ENCODE assay signal across 8 mouse cellular contexts in the genomic region with DNA sequence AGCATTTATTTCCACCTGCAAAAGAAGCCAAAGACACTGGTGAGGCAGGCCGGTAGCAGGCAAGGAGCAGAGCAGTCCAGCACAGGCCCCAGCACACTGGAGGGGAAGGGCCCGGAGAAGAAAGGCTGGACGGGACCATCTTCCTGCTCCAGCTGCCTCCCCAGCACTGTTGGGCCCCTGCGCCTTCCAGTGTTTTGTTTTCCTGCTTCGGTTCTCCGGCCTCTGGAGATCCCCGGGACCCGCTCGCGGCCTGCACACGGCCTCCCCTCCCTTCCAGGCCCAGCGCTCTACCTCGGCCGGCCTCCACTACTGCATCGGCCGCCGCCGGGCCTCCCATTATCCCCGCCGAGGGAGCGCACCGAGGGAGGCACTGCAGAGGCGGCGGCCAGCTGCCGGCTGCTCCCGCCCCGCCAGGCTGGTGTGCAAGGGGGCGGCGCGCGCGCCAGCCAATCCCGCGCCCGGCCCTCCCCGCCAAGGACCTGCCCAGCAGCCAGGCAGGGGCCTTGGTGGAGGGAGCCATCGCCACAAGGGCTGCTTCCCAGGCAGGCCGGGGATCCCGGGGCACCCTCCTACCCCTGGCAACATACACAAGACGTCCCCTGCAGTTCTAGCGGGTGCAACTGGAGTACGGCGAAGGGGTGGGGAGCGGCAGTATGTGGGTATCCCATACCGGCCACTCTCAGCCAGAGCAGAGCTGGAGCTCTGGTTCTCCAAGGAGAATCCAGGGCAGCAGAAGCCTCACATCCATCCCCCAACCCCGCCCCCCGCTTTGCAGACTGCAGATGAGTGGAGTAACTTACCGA. TPM values are rescaled to one million over a fixed set of nuclear protein-coding genes. Genes with fewer than 3 reads are reported as not detected.
DNase-seq lines count a peak whose midpoint lies in the region; ATAC-seq lines count a peak whose summit lies in the region.

No protein-coding gene starts in this region.

- peak overlapping the region; percentile 69 for H3K4me3 ChIP-seq in forebrain, embryonic 11.5 days (ENCODE audit: low read depth, low read length)
- peak overlapping the region; percentile 73 for H3K4me3 ChIP-seq in heart, embryonic 15.5 days
- H3K4me3 ChIP-seq in liver, embryonic 13.5 days (replicated peaks), result peak overlapping the region; percentile 78

- peaks cover 39% of the 10 kb centered on the region for H3K4me1 ChIP-seq in forebrain, embryonic 11.5 days (replicated peaks; ENCODE audit: control insufficient read depth, insufficient read depth, low read length)
- peaks cover 87% of the 10 kb centered on the region for H3K4me1 ChIP-seq in heart, embryonic 15.5 days (replicated peaks)
- H3K4me1 ChIP-seq in liver, embryonic 13.5 days (replicated peaks), result peaks cover 92% of the 10 kb centered on the region

- H3K27ac ChIP-seq in forebrain, embryonic 11.5 days (ENCODE audit: low read depth, low read length), result peak overlapping the region; percentile 96
- H3K27ac ChIP-seq in heart, embryonic 15.5 days, result peak overlapping the region; percentile 87
- H3K27ac ChIP-seq in liver, embryonic 13.5 days, result peak overlapping the region; percentile 88

- H3K9ac ChIP-seq in forebrain, embryonic 11.5 days (ENCODE audit: low read length), result peak overlapping the region; percentile 84
- peak overlapping the region; percentile 68 for H3K9ac ChIP-seq in heart, embryonic 15.5 days
- peak overlapping the region; percentile 86 for H3K9ac ChIP-seq in liver, embryonic 13.5 days

- H3K4me2 ChIP-seq in forebrain, embryonic 11.5 days (ENCODE audit: low read depth, low read length, severe bottlenecking), result peak overlapping the region; percentile 88
- peak overlapping the region; percentile 84 for H3K4me2 ChIP-seq in heart, embryonic 15.5 days
- peak overlapping the region; percentile 85 for H3K4me2 ChIP-seq in liver, embryonic 13.5 days

- no peaks in the 10 kb centered on the region for H3K36me3 ChIP-seq in forebrain, embryonic 11.5 days (ENCODE audit: control insufficient read depth, insufficient read depth, low read length)
- H3K36me3 ChIP-seq in heart, embryonic 15.5 days, result no peaks in the 10 kb centered on the region
- H3K36me3 ChIP-seq in liver, embryonic 13.5 days, result peaks cover 31% of the 10 kb centered on the region
- peaks cover 4% of the 10 kb centered on the region for H3K36me3 ChIP-seq in splenic B cell, adult 2 months (ENCODE audit: control insufficient read depth, insufficient read depth, low read length, poor library complexity, severe bottlenecking)

- ATAC-seq in forebrain, embryonic 11.5 days (replicated peaks; ENCODE audit: low FRiP score), result peak; percentile 91
- peak; percentile 92 for ATAC-seq in heart, embryonic 15.5 days (replicated peaks; ENCODE audit: insufficient number of reproducible peaks, insufficient read depth, low FRiP score, low read depth)
- ATAC-seq in liver, embryonic 13.5 days (ENCODE audit: low read depth), result peak; percentile 98

- no peaks in the 10 kb centered on the region for H3K27me3 ChIP-seq in forebrain, embryonic 11.5 days (ENCODE audit: control insufficient read depth, insufficient read depth, low read length)
- H3K27me3 ChIP-seq in heart, embryonic 15.5 days, result no peaks in the 10 kb centered on the region
- no peaks in the 10 kb centered on the region for H3K27me3 ChIP-seq in liver, embryonic 13.5 days
- no peaks in the 10 kb centered on the region for H3K27me3 ChIP-seq in splenic B cell, adult 2 months (ENCODE audit: control insufficient read depth, insufficient read depth, low read length, poor library complexity, severe bottlenecking)

- no peaks in the 10 kb centered on the region for H3K9me3 ChIP-seq in forebrain, embryonic 11.5 days (ENCODE audit: control insufficient read depth, low read length)
- H3K9me3 ChIP-seq in heart, embryonic 15.5 days (replicated peaks), result no peaks in the 10 kb centered on the region
- no peaks in the 10 kb centered on the region for H3K9me3 ChIP-seq in liver, embryonic 13.5 days (replicated peaks)

- WGBS in forebrain, embryonic 11.5 days, result under 1% methylated on average over 48 of the region's 48 CpGs
- under 1% methylated on average over 48 of the region's 48 CpGs for WGBS in heart, embryonic 15.5 days
- 1% methylated on average over 48 of the region's 48 CpGs for WGBS in liver, embryonic 13.5 days (ENCODE audit: insufficient replicate concordance)

- DNase-seq in CD8-positive naive resting alpha-beta T cell, adult 2 months (ENCODE audit: low read depth in 2 of 2, low spot score in 2 of 2), result peak; percentile 63
- peak; percentile 82 for DNase-seq in c-Kit-positive CD71-positive TER-119-positive erythroid progenitor cells, embryonic 14.5 days (ENCODE audit: low spot score)
- DNase-seq in forebrain, embryonic 11.5 days (ENCODE audit: low spot score), result peak; percentile 93
- DNase-seq in kidney, postnatal 14 days, result peak; percentile 95
- peak; percentile 83 for DNase-seq in liver, embryonic 13.5 days
- DNase-seq in natural killer cell, adult 2 months (ENCODE audit: low spot score in 2 of 2), result peak; percentile 55 to 57
- DNase-seq in splenic B cell, adult 2 months (ENCODE audit: low read depth, low spot score), result peak; percentile 55

RNA-seq across cellular contexts. Expression of a gene that starts 17.4 kb away (rescaled TPM):
- 49.9 and 56.0 TPM in 2 replicates for polyA plus RNA-seq in forebrain, embryonic 11.5 days (2014; fragmentation: Nextera tagmentation; extraction: Ambion mirVana)
- 26.2 and 37.5 TPM in 2 replicates for polyA plus RNA-seq in heart, embryonic 15.5 days (2015; fragmentation: Nextera tagmentation; extraction: Ambion mirVana)
- 10.4 and 13.3 TPM in 2 replicates for polyA plus RNA-seq in liver, embryonic 13.5 days (2015; fragmentation: Nextera tagmentation; extraction: Ambion mirVana)

Comparison
In these comparisons a context has a peak if more than half of its experiments do, and no peak if none do; other contexts are left out.
1. Peak in every context shown above with its lines: DNase-seq, ATAC-seq, H3K4me3 ChIP-seq and H3K27ac ChIP-seq.